Mouse (Mus musculus) lung, adult 2 months (tissue): ENCODE data around the gene 4930558C23Rik.

Experiments used
- CTCF ChIP-seq: fragments of 200-500 bp; IDR thresholded peaks from 2 replicates; pipeline ENCODE4 v1.5.1; 2011; ENCODE audit warnings: mild to moderate bottlenecking, low read length, control low read depth; ENCODE audit not compliant: insufficient read depth
- POLR2A ChIP-seq: fragments of 200-500 bp; IDR thresholded peaks from 2 replicates; pipeline ENCODE4 v1.6.1; 2011; ENCODE audit warnings: low read depth, mild to moderate bottlenecking, control low read depth, low read length, borderline replicate concordance; ENCODE audit errors: extremely low read depth

DNA sequence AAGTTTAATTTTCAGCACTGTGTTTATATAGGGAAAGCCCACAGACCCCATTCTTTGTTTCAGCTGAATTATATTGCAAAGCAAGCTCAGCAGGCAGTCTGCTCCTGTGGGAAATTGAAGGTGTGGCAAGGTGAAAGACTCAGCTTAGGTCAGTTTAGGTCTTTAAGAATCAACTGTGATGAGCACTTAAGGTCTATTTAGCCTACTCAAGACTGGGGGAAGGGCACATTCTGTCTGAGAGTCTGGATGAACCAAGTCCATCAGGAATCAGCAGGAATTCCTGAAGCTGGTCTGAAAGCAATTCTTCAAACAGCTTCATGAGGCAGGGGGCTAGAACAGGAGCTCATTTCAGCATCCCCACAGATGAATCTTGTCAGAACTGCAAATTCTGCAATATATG lies 32.5 kb downstream of the 4930558C23Rik start:
- TF ChIP-seq CTCF, result no peak
- TF ChIP-seq POLR2A, result no peak
